Mouse (Mus musculus) myocyte (in vitro differentiated cells): ENCODE results near the gene Arl15. TPM values are rescaled to one million over a fixed set of nuclear protein-coding genes. Genes with fewer than 3 reads are reported as not detected.

Experiments
- H3K27me3 ChIP-seq: one replicate; pipeline ENCODE4 v1.6.1; 2011; ENCODE audit not compliant: control insufficient read depth, insufficient read depth, insufficient read length
- H3K36me3 ChIP-seq: one replicate; pipeline ENCODE4 v1.6.1; 2011; ENCODE audit not compliant: control insufficient read depth, insufficient read depth
- H3K4me2 ChIP-seq: one replicate; pipeline ENCODE4 v1.6.1; 2011; ENCODE audit warnings: low read depth, control low read depth
- H3K4me3 ChIP-seq: one replicate; pipeline ENCODE4 v1.5.1; 2011; ENCODE audit warnings: mild to moderate bottlenecking, control low read depth, moderate library complexity
- H3K79me2 ChIP-seq: one replicate; pipeline ENCODE4 v1.6.1; 2011; ENCODE audit not compliant: control insufficient read depth, insufficient read depth
- H3ac ChIP-seq: one replicate; pipeline ENCODE4 v1.6.1; 2011; ENCODE audit not compliant: control insufficient read depth, insufficient read length
- CEBPB ChIP-seq: IDR thresholded peaks from 2 replicates; pipeline ENCODE4 v1.6.1; 2011; ENCODE audit warnings: mild to moderate bottlenecking, moderate library complexity; ENCODE audit not compliant: poor library complexity, insufficient read depth, severe bottlenecking
- E2F4 ChIP-seq: IDR thresholded peaks from one replicate; pipeline ENCODE4 v1.6.1; 2011; ENCODE audit warnings: mild to moderate bottlenecking, control low read depth, moderate library complexity; ENCODE audit not compliant: insufficient read depth
- MAX ChIP-seq: IDR thresholded peaks from one replicate; pipeline ENCODE4 v1.6.1; 2011; ENCODE audit warnings: low read depth, mild to moderate bottlenecking, control low read depth
- MYOD1 ChIP-seq, 3 experiments: IDR thresholded peaks; one replicate each; pipeline ENCODE4 v1.6.1; 2011; ENCODE audit warnings: control low read depth in 2 of 3, low read depth in 2 of 3, mild to moderate bottlenecking in 2 of 3, moderate library complexity in 1 of 3; ENCODE audit not compliant: insufficient read length in 2 of 3, control insufficient read depth in 1 of 3
- MYOG ChIP-seq, 3 experiments: IDR thresholded peaks; one replicate each; pipeline ENCODE4 v1.6.1; 2011; ENCODE audit warnings: control low read depth in 2 of 3, low read depth in 2 of 3, mild to moderate bottlenecking in 2 of 3; ENCODE audit not compliant: insufficient read length in 2 of 3, control insufficient read depth in 1 of 3, insufficient read depth in 1 of 3
- POLR2A ChIP-seq: IDR thresholded peaks from one replicate; pipeline ENCODE4 v1.6.1; 2011; ENCODE audit warnings: low read depth, mild to moderate bottlenecking, control low read depth, moderate library complexity; ENCODE audit not compliant: insufficient read length
- POLR2AphosphoS2 ChIP-seq: IDR thresholded peaks from one replicate; pipeline ENCODE4 v1.6.1; 2011; ENCODE audit warnings: low read depth, control low read depth; ENCODE audit not compliant: insufficient read length
- REST ChIP-seq: IDR thresholded peaks from one replicate; pipeline ENCODE4 v1.6.1; 2011; ENCODE audit warnings: mild to moderate bottlenecking, control low read depth, moderate library complexity; ENCODE audit not compliant: insufficient read depth, insufficient read length
- SRF ChIP-seq: IDR thresholded peaks from one replicate; pipeline ENCODE4 v1.6.1; 2011; ENCODE audit warnings: low read depth; ENCODE audit not compliant: control insufficient read depth, insufficient read length
- TCF12 ChIP-seq: IDR thresholded peaks from one replicate; pipeline ENCODE4 v1.6.1; 2011; ENCODE audit warnings: mild to moderate bottlenecking, control low read depth; ENCODE audit not compliant: poor library complexity, insufficient read depth, severe bottlenecking
- TCF3 ChIP-seq: IDR thresholded peaks from one replicate; pipeline ENCODE4 v1.6.1; 2011; ENCODE audit warnings: low read depth, control low read depth; ENCODE audit not compliant: insufficient read length
- USF1 ChIP-seq: IDR thresholded peaks from one replicate; pipeline ENCODE4 v1.6.1; 2011; ENCODE audit warnings: low read depth, mild to moderate bottlenecking, control low read depth, moderate library complexity
- polyA plus RNA-seq: library from polyadenylated mRNA; unstranded; fragments of >200 nt; fragmentation: generic; extraction: Trizol; gene quantifications from one replicate; pipeline ENCODE4 v1.2.1, GENCODE M21; 2012; ENCODE audit warnings: missing spikeins

The Arl15 gene
- polyA plus RNA-seq, 1 experiment = 11.1 TPM

GRCm38 (mm10) chr13:113854551-113855312 lies 60.4 kb downstream of the Arl15 start:
- Histone ChIP-seq H3K4me3 (no peak overlapping the region), H3K36me3 (peaks cover 7% of the 10 kb centered on the region), H3K4me2 (no peak overlapping the region), H3ac (no peak overlapping the region), H3K79me2 (peaks cover 30% of the 10 kb centered on the region), H3K27me3 (no peaks in the 10 kb centered on the region)
- no peak for TF ChIP-seq E2F4
- TF ChIP-seq REST = no peak
- TF ChIP-seq TCF3 = no peak
- no peak for TF ChIP-seq POLR2AphosphoS2
- no peak for TF ChIP-seq MYOG (IDR thresholded peaks at IDR 0.05; ENCODE audit: control insufficient read depth in 1 of 3, insufficient read depth in 1 of 3, insufficient read length in 2 of 3, low read depth in 2 of 3)
- no peak for TF ChIP-seq POLR2A
- no peak for TF ChIP-seq MYOD1 (IDR thresholded peaks at IDR 0.05; ENCODE audit: control insufficient read depth in 1 of 3, insufficient read length in 2 of 3, low read depth in 2 of 3)
- TF ChIP-seq TCF12 = no peak
- no peak for TF ChIP-seq USF1
- no peak for TF ChIP-seq MAX
- TF ChIP-seq CEBPB = no peak
- TF ChIP-seq SRF = no peak

GRCm38 (mm10) chr13:113856946-113857345 lies 62.6 kb downstream of the Arl15 start:
- Histone ChIP-seq H3K4me3 (no peak overlapping the region), H3K79me2 (peaks cover 25% of the 10 kb centered on the region), H3K4me2 (peak overlapping the region; percentile 10), H3K36me3 (peaks cover 7% of the 10 kb centered on the region), H3K27me3 (no peaks in the 10 kb centered on the region), H3ac (no peak overlapping the region)
- no peak for TF ChIP-seq MYOG (IDR thresholded peaks at IDR 0.05; ENCODE audit: control insufficient read depth in 1 of 3, insufficient read depth in 1 of 3, insufficient read length in 2 of 3, low read depth in 2 of 3)
- no peak for TF ChIP-seq POLR2AphosphoS2
- no peak for TF ChIP-seq TCF3
- no peak for TF ChIP-seq POLR2A
- no peak for TF ChIP-seq MYOD1 (IDR thresholded peaks at IDR 0.05; ENCODE audit: control insufficient read depth in 1 of 3, insufficient read length in 2 of 3, low read depth in 2 of 3)
- TF ChIP-seq REST = no peak
- TF ChIP-seq TCF12 = no peak
- no peak for TF ChIP-seq SRF
- TF ChIP-seq USF1 = no peak
- TF ChIP-seq CEBPB = no peak
- TF ChIP-seq MAX = no peak
- TF ChIP-seq E2F4 = no peak

GRCm38 (mm10) chr13:113858667-113859391 lies 64.5 kb downstream of the Arl15 start:
- H3ac ChIP-seq = no peak overlapping the region
- H3K27me3 ChIP-seq = no peaks in the 10 kb centered on the region
- H3K79me2 ChIP-seq = peaks cover 25% of the 10 kb centered on the region
- TF ChIP-seq TCF3 (no peak), POLR2A (no peak), TCF12 (no peak), CEBPB (no peak), MYOG (IDR thresholded peaks at IDR 0.05; ENCODE audit: control insufficient read depth in 1 of 3, insufficient read depth in 1 of 3, insufficient read length in 2 of 3, low read depth in 2 of 3) (no peak), E2F4 (no peak), REST (no peak), SRF (no peak), USF1 (no peak)
- no peak overlapping the region for H3K4me2 ChIP-seq
- H3K36me3 ChIP-seq = peaks cover 3% of the 10 kb centered on the region
- no peak overlapping the region for H3K4me3 ChIP-seq

GRCm38 (mm10) chr13:113859392-113859776 lies 65.1 kb downstream of the Arl15 start:
- no peak for TF ChIP-seq MYOG (IDR thresholded peaks at IDR 0.05; ENCODE audit: control insufficient read depth in 1 of 3, insufficient read depth in 1 of 3, insufficient read length in 2 of 3, low read depth in 2 of 3)
- no peak for TF ChIP-seq E2F4
- no peak for TF ChIP-seq MYOD1 (IDR thresholded peaks at IDR 0.05; ENCODE audit: control insufficient read depth in 1 of 3, insufficient read length in 2 of 3, low read depth in 2 of 3)
- no peak for TF ChIP-seq REST
- no peak for TF ChIP-seq TCF12
- TF ChIP-seq POLR2A = no peak
- TF ChIP-seq USF1 = no peak
- no peak for TF ChIP-seq CEBPB
- no peak for TF ChIP-seq SRF
- no peak for TF ChIP-seq MAX
- no peak for TF ChIP-seq POLR2AphosphoS2
- TF ChIP-seq TCF3 = no peak
- no peak overlapping the region for H3K4me2 ChIP-seq
- H3K4me3 ChIP-seq = no peak overlapping the region
- peaks cover 25% of the 10 kb centered on the region for H3K79me2 ChIP-seq
- no peaks in the 10 kb centered on the region for H3K36me3 ChIP-seq
- no peak overlapping the region for H3ac ChIP-seq
- no peaks in the 10 kb centered on the region for H3K27me3 ChIP-seq
